Mouse (Mus musculus) heart, embryonic 15.5 days (tissue): ENCODE results near the gene Etl4. TPM values are rescaled to one million over a fixed set of nuclear protein-coding genes. Genes with fewer than 3 reads are reported as not detected.

Experiments used
- ATAC-seq: fragments of 200-750 bp; cut with Nextera tagmentation; replicated peaks from 2 replicates; pipeline ENCODE4 v1.8.0; 2017; ENCODE audit warnings: low read depth, moderate TSS enrichment; ENCODE audit not compliant: insufficient number of reproducible peaks, insufficient read depth, low FRiP score
- H3K27ac ChIP-seq: fragments of 300-500 bp; sonication (generic); 2 replicates; pipeline ENCODE4 v1.5.1; 2015; ENCODE audit warnings: mild to moderate bottlenecking, inconsistent platforms
- H3K27me3 ChIP-seq: fragments of 300-500 bp; sonication (generic); 2 replicates; pipeline ENCODE4 v1.6.1; 2015; ENCODE audit warnings: inconsistent platforms
- H3K36me3 ChIP-seq: fragments of 300-500 bp; sonication (generic); 2 replicates; pipeline ENCODE4 v1.6.1; 2015; ENCODE audit warnings: mild to moderate bottlenecking, inconsistent platforms
- H3K4me1 ChIP-seq: fragments of 300-500 bp; sonication (generic); replicated peaks from 2 replicates; pipeline ENCODE4 v1.6.1; 2015; ENCODE audit warnings: inconsistent platforms
- H3K4me2 ChIP-seq: fragments of 300-500 bp; sonication (generic); 2 replicates; pipeline ENCODE4 v1.6.1; 2015; ENCODE audit warnings: inconsistent platforms, mild to moderate bottlenecking, moderate library complexity
- H3K4me3 ChIP-seq: fragments of 300-500 bp; sonication (generic); 2 replicates; pipeline ENCODE4 v1.5.1; 2015; ENCODE audit warnings: mild to moderate bottlenecking, inconsistent platforms
- H3K9ac ChIP-seq: fragments of 300-500 bp; sonication (generic); 2 replicates; pipeline ENCODE4 v1.6.1; 2015; ENCODE audit warnings: mild to moderate bottlenecking, inconsistent platforms
- H3K9me3 ChIP-seq: fragments of 300-500 bp; sonication (generic); replicated peaks from 2 replicates; pipeline ENCODE4 v1.6.1; 2016; ENCODE audit warnings: inconsistent platforms
- WGBS: fragments of 180-500 bp; shearing (Covaris S2); methylation state at CpG from one replicate; pipeline ENCODE4 v1.1.7; 2015; ENCODE audit warnings: mixed read lengths; 5-methylcytosine and 5-hydroxymethylcytosine counted together
- polyA plus RNA-seq: library from polyadenylated mRNA; unstranded; fragments of >200 nt; fragmentation: Nextera tagmentation; extraction: Ambion mirVana; gene quantifications from 2 replicates; pipeline ENCODE4 v1.2.1, GENCODE M21; 2015

The Etl4 gene
- polyA plus RNA-seq, 1 experiment from 2014 or later, result 8.1 TPM

GRCm38 (mm10) chr2:20583562-20584153, 674.1 kb downstream of the Etl4 start:
- no peaks in the 10 kb centered on the region for H3K36me3 ChIP-seq
- no peak overlapping the region for H3K9ac ChIP-seq
- no peaks in the 10 kb centered on the region for H3K9me3 ChIP-seq
- no peak for ATAC-seq
- no peak overlapping the region for H3K4me2 ChIP-seq
- peaks cover 10% of the 10 kb centered on the region for H3K4me1 ChIP-seq
- 89% methylated on average over 6 of the region's 6 CpGs for WGBS
- no peak overlapping the region for H3K4me3 ChIP-seq
- no peaks in the 10 kb centered on the region for H3K27me3 ChIP-seq
- H3K27ac ChIP-seq, result no peak overlapping the region

GRCm38 (mm10) chr2:20587913-20588312, 678.3 kb downstream of the Etl4 start:
- no peak for ATAC-seq
- Histone ChIP-seq H3K36me3 (no peaks in the 10 kb centered on the region), H3K4me2 (no peak overlapping the region), H3K9ac (no peak overlapping the region), H3K4me3 (no peak overlapping the region), H3K27ac (no peak overlapping the region), H3K4me1 (peaks cover 1% of the 10 kb centered on the region; the same call in 1 of the 2 replicates), H3K27me3 (no peaks in the 10 kb centered on the region), H3K9me3 (no peaks in the 10 kb centered on the region)
- 89% methylated on average over 2 of the region's 2 CpGs for WGBS

GRCm38 (mm10) chr2:20588631-20589030, 679.1 kb downstream of the Etl4 start:
- Histone ChIP-seq H3K4me2 (no peak overlapping the region), H3K27ac (no peak overlapping the region)
- no peak for ATAC-seq

GRCm38 (mm10) chr2:20594129-20594528, 684.5 kb downstream of the Etl4 start:
- ATAC-seq, result no peak
- WGBS, result 58% methylated on average over 2 of the region's 2 CpGs
- Histone ChIP-seq H3K4me3 (no peak overlapping the region), H3K4me2 (no peak overlapping the region), H3K27ac (no peak overlapping the region), H3K27me3 (no peaks in the 10 kb centered on the region), H3K9ac (no peak overlapping the region), H3K36me3 (no peaks in the 10 kb centered on the region), H3K9me3 (no peaks in the 10 kb centered on the region), H3K4me1 (peaks cover 7% of the 10 kb centered on the region)

More at GRCm38 (mm10) chr2:20588631-20589030, 679.1 kb downstream of the Etl4 start:
- H3K36me3 ChIP-seq, result no peaks in the 10 kb centered on the region
- no peaks in the 10 kb centered on the region for H3K27me3 ChIP-seq
- no peaks in the 10 kb centered on the region for H3K9me3 ChIP-seq
- H3K4me3 ChIP-seq, result no peak overlapping the region
- no peak overlapping the region for H3K9ac ChIP-seq
- peaks cover 7% of the 10 kb centered on the region for H3K4me1 ChIP-seq

- 78% methylated on average over 3 of the region's 3 CpGs for WGBS
- no peaks in the 10 kb centered on the region for H3K36me3 ChIP-seq
- ATAC-seq, result no peak
- no peak overlapping the region for H3K9ac ChIP-seq
- H3K4me3 ChIP-seq, result no peak overlapping the region
- no peaks in the 10 kb centered on the region for H3K9me3 ChIP-seq
- no peak overlapping the region for H3K27ac ChIP-seq
- no peaks in the 10 kb centered on the region for H3K27me3 ChIP-seq
- H3K4me1 ChIP-seq, result peaks cover 7% of the 10 kb centered on the region
- H3K4me2 ChIP-seq, result no peak overlapping the region
These were observed 685.4 kb downstream of the Etl4 start for GRCm38 (mm10) chr2:20595000-20595399.

- H3K9ac ChIP-seq, result no peak overlapping the region
- 93% methylated on average over 3 of the region's 3 CpGs for WGBS
- no peak overlapping the region for H3K4me2 ChIP-seq
- no peak overlapping the region for H3K4me3 ChIP-seq
- H3K27me3 ChIP-seq, result no peaks in the 10 kb centered on the region
- no peaks in the 10 kb centered on the region for H3K9me3 ChIP-seq
- peaks cover 7% of the 10 kb centered on the region for H3K4me1 ChIP-seq
- H3K27ac ChIP-seq, result no peak overlapping the region
- no peaks in the 10 kb centered on the region for H3K36me3 ChIP-seq
- ATAC-seq, result no peak
These were observed 687.0 kb downstream of the Etl4 start for GRCm38 (mm10) chr2:20596558-20596957.

GRCm38 (mm10) chr2:20597193-20597592, 687.6 kb downstream of the Etl4 start:
- Histone ChIP-seq H3K9me3 (no peaks in the 10 kb centered on the region), H3K4me2 (no peak overlapping the region), H3K9ac (no peak overlapping the region), H3K27me3 (no peaks in the 10 kb centered on the region), H3K36me3 (no peaks in the 10 kb centered on the region), H3K4me3 (no peak overlapping the region), H3K27ac (no peak overlapping the region), H3K4me1 (peaks cover 7% of the 10 kb centered on the region)
- 69% methylated on average over 2 of the region's 2 CpGs for WGBS
- no peak for ATAC-seq

- no peak for ATAC-seq
- H3K4me1 ChIP-seq, result peaks cover 12% of the 10 kb centered on the region
- WGBS, result 72% methylated on average over 2 of the region's 2 CpGs
- H3K27me3 ChIP-seq, result no peaks in the 10 kb centered on the region
- H3K4me2 ChIP-seq, result no peak overlapping the region
- H3K27ac ChIP-seq, result no peak overlapping the region
- H3K4me3 ChIP-seq, result no peak overlapping the region
- H3K36me3 ChIP-seq, result no peaks in the 10 kb centered on the region
- no peak overlapping the region for H3K9ac ChIP-seq
- H3K9me3 ChIP-seq, result no peaks in the 10 kb centered on the region
These were observed 693.1 kb downstream of the Etl4 start for GRCm38 (mm10) chr2:20602656-20603055.

GRCm38 (mm10) chr2:20603536-20603935, 694.0 kb downstream of the Etl4 start:
- 69% methylated on average over 6 of the region's 6 CpGs for WGBS
- Histone ChIP-seq H3K9ac (no peak overlapping the region), H3K4me1 (peaks cover 12% of the 10 kb centered on the region), H3K4me3 (no peak overlapping the region), H3K9me3 (no peaks in the 10 kb centered on the region), H3K4me2 (no peak overlapping the region), H3K27me3 (no peaks in the 10 kb centered on the region), H3K36me3 (no peaks in the 10 kb centered on the region), H3K27ac (no peak overlapping the region)
- ATAC-seq, result no peak

GRCm38 (mm10) chr2:20603991-20604390, 694.4 kb downstream of the Etl4 start:
- H3K4me2 ChIP-seq, result no peak overlapping the region
- ATAC-seq, result no peak
- H3K9ac ChIP-seq, result no peak overlapping the region
- WGBS, result 31% methylated on average over 6 of the region's 6 CpGs
- H3K36me3 ChIP-seq, result no peaks in the 10 kb centered on the region
- no peaks in the 10 kb centered on the region for H3K27me3 ChIP-seq
- H3K4me3 ChIP-seq, result no peak overlapping the region
- no peaks in the 10 kb centered on the region for H3K9me3 ChIP-seq
- no peak overlapping the region for H3K27ac ChIP-seq
- H3K4me1 ChIP-seq, result peaks cover 12% of the 10 kb centered on the region

GRCm38 (mm10) chr2:20609203-20609602, 699.6 kb downstream of the Etl4 start:
- H3K9ac ChIP-seq, result no peak overlapping the region
- H3K27ac ChIP-seq, result no peak overlapping the region
- ATAC-seq, result no peak
- H3K36me3 ChIP-seq, result no peaks in the 10 kb centered on the region
- 65% methylated on average over 8 of the region's 8 CpGs for WGBS
- H3K4me2 ChIP-seq, result no peak overlapping the region
- no peaks in the 10 kb centered on the region for H3K9me3 ChIP-seq
- no peak overlapping the region for H3K4me3 ChIP-seq
- peaks cover under 1% of the 10 kb centered on the region for H3K4me1 ChIP-seq
- no peaks in the 10 kb centered on the region for H3K27me3 ChIP-seq

- Histone ChIP-seq H3K27me3 (no peaks in the 10 kb centered on the region), H3K9me3 (no peaks in the 10 kb centered on the region), H3K36me3 (no peaks in the 10 kb centered on the region), H3K9ac (no peak overlapping the region), H3K27ac (no peak overlapping the region), H3K4me1 (no peaks in the 10 kb centered on the region), H3K4me2 (no peak overlapping the region), H3K4me3 (no peak overlapping the region)
- 72% methylated on average over 1 of the region's 1 CpGs for WGBS
- no peak for ATAC-seq
These were observed 706.4 kb downstream of the Etl4 start for GRCm38 (mm10) chr2:20615948-20616347.
